Mouse (Mus musculus) ES-Bruce4 (cell line): ENCODE measurements around the gene Lrrtm1. TPM values are rescaled to one million over a fixed set of nuclear protein-coding genes. Genes with fewer than 3 reads are reported as not detected.

Experiments used
- H3K27ac ChIP-seq: 2 replicates; pipeline ENCODE4 v1.5.1; 2012; ENCODE audit warnings: low read length, inconsistent platforms; ENCODE audit not compliant: insufficient read depth
- H3K27me3 ChIP-seq: 2 replicates; pipeline ENCODE4 v1.6.1; 2012; ENCODE audit warnings: mild to moderate bottlenecking, low read length, inconsistent platforms; ENCODE audit not compliant: control insufficient read depth, poor library complexity, insufficient read depth, severe bottlenecking
- H3K36me3 ChIP-seq: 2 replicates; pipeline ENCODE4 v1.6.1; 2012; ENCODE audit warnings: inconsistent platforms, mild to moderate bottlenecking, low read length, moderate library complexity; ENCODE audit not compliant: control insufficient read depth, poor library complexity, insufficient read depth, severe bottlenecking
- H3K4me1 ChIP-seq: one replicate; pipeline ENCODE4 v1.8.1; 2011; ENCODE audit warnings: low read length; ENCODE audit not compliant: control insufficient read depth, insufficient read depth
- H3K4me3 ChIP-seq: 2 replicates; pipeline ENCODE4 v1.5.1; 2011; ENCODE audit warnings: low read depth, mild to moderate bottlenecking, low read length
- H3K9ac ChIP-seq: 2 replicates; pipeline ENCODE4 v1.6.1; 2012; ENCODE audit warnings: low read depth, mild to moderate bottlenecking, inconsistent platforms; ENCODE audit not compliant: poor library complexity, severe bottlenecking
- H3K9me3 ChIP-seq: replicated peaks from 2 replicates; pipeline ENCODE4 v1.6.1; 2012; ENCODE audit warnings: mild to moderate bottlenecking, low read length, inconsistent platforms; ENCODE audit not compliant: control insufficient read depth, poor library complexity, insufficient read depth, severe bottlenecking
- CTCF ChIP-seq: IDR thresholded peaks from one replicate; pipeline ENCODE4 v1.8.1; 2011; ENCODE audit warnings: low read depth, low read length
- EP300 ChIP-seq: IDR thresholded peaks from 2 replicates; pipeline ENCODE4 v1.6.1; 2011; ENCODE audit warnings: low read depth, low read length; ENCODE audit not compliant: insufficient read depth
- POLR2A ChIP-seq: IDR thresholded peaks from one replicate; pipeline ENCODE4 v1.8.1; 2011; ENCODE audit warnings: low read length; ENCODE audit not compliant: insufficient read depth
- polyA plus RNA-seq: library from polyadenylated mRNA; stranded (reverse); fragments of >200 nt; gene quantifications from 2 replicates; pipeline ENCODE4 v1.2.4, GENCODE M21; 2011; ENCODE audit warnings: low read depth; ENCODE audit not compliant: missing spikeins, insufficient read depth, insufficient read length

The Lrrtm1 gene
- polyA plus RNA-seq, 1 experiment, result not detected

DNA sequence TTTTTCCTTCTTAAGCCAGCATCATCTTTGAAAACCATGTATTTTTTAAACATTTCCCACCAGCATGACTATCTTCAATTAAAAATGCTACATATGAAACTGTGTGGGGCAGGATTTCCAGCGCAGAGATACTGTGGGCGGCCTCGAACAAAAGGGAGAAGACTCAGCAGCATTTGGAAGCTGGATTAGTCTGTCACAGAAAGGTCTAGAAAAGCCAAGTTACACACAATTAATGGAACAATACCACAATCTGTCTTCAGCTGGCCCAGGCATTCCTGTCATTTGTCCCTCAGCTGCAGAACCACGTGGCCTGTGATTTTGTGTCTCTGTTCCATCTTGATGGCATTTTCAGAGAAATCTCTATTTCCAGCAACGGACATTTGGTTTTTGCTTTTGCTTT, 11.0 kb downstream of the Lrrtm1 start:
- no peak for TF ChIP-seq POLR2A
- TF ChIP-seq EP300, result no peak
- no peak for TF ChIP-seq CTCF
- Histone ChIP-seq H3K9me3 (no peaks in the 10 kb centered on the region), H3K27me3 (no peaks in the 10 kb centered on the region), H3K4me1 (no peaks in the 10 kb centered on the region), H3K9ac (no peak overlapping the region), H3K36me3 (no peaks in the 10 kb centered on the region), H3K4me3 (no peak overlapping the region), H3K27ac (no peak overlapping the region)

DNA sequence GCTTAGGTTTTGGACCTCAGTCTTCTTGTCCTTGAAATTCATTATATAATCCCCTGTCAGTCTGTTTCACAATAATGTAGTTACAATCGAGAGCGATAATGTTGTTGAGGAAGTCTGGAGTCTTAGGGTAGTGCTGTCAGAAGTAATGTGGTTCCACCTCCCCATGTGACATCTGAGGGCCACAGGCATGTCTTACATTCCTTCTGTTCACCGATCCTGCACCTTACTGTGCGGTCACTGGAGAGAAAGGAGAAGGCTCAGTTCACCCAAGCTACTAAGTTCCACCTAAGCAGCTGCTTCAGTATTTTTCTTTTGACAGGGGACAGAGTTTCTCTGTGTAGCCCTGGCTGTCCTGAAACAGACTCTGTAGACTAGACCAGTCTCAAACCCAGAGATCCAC, 13.9 kb downstream of the Lrrtm1 start:
- Histone ChIP-seq H3K27me3 (no peaks in the 10 kb centered on the region), H3K4me1 (no peaks in the 10 kb centered on the region), H3K9ac (no peak overlapping the region), H3K27ac (no peak overlapping the region), H3K36me3 (no peaks in the 10 kb centered on the region), H3K9me3 (no peaks in the 10 kb centered on the region), H3K4me3 (no peak overlapping the region)
- TF ChIP-seq CTCF, result no peak

DNA sequence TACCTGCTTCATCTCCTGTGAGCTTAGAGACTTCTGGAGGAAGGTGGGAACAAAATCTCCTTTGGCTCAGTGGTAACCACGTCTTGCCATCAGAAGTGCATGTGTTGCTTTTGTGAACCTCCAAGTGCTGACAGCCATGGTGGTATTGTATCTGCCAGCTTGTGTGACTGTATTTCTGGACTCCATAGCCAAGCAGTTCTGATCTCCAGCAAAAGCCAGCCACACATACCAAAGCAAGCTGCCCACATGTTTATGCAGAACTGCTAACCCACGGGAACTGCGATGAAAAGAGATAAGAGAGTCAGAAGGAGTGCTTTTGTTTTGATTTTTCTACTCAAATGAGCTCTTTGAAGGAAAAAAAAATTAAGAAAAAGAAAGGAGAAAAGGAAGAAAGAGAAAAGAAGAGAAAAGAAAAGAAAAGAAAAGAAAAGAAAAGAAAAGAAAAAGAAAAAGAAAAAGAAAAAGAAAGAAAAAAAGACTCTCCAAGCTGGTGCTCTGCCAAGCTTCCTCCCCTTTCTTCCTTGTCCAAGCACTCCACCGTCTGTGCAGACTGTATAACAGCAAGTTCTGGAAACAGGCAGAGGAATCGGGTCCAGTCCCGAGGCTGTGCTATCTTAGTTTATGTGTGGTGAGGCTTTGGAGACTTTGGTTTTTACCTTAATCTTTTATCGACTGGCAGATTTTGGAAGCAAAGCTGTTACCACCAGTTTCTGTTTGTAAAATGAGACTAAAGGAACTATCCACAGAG, 15.0 kb downstream of the Lrrtm1 start:
- Histone ChIP-seq H3K27ac (no peak overlapping the region), H3K9me3 (no peaks in the 10 kb centered on the region), H3K4me1 (no peaks in the 10 kb centered on the region), H3K36me3 (no peaks in the 10 kb centered on the region), H3K27me3 (no peaks in the 10 kb centered on the region), H3K4me3 (no peak overlapping the region), H3K9ac (no peak overlapping the region)
- no peak for TF ChIP-seq CTCF

DNA sequence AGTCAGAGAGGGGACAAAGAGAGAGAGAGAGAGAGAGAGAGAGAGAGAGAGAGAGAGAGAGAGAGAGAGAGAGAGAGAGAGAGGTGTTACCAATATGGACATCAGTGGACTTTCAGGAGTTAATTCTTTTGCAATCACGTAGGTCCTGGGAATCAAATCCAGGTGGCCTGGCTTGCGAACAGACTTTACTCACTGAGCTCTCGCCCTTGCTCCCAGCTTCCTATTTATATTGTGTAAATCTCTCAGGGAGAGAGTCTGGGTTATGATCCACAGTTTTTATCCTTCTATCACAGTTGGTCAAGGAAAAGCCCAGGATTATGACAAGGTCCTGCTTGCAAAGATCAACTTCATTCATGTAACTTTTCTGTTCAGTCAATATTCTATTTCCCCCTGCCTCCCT, 22.7 kb downstream of the Lrrtm1 start:
- Histone ChIP-seq H3K27ac (no peak overlapping the region), H3K4me3 (no peak overlapping the region), H3K9me3 (no peaks in the 10 kb centered on the region), H3K9ac (no peak overlapping the region), H3K36me3 (no peaks in the 10 kb centered on the region), H3K27me3 (no peaks in the 10 kb centered on the region), H3K4me1 (no peaks in the 10 kb centered on the region)
- TF ChIP-seq POLR2A, result no peak
- TF ChIP-seq EP300, result no peak
- TF ChIP-seq CTCF, result no peak

DNA sequence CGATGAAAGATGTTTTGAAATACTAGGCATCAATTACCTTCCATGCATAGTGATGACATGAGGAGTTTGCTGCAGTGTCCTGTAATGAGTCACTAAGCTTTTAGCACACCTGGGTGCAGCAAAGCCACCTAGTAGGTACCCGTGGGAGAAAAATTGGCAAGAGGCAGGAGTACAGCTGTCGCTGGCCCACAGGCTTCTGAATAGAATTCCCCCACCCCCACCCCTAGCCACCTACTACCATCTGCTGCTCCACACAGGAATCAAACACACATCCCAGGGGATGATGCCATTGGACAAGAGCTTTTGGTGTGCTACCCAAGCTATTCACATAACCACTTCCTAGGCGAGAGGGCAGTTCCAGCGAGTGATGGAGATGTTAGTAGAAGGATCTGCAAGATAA, 36.3 kb downstream of the Lrrtm1 start:
- Histone ChIP-seq H3K27me3 (no peaks in the 10 kb centered on the region), H3K4me1 (no peaks in the 10 kb centered on the region), H3K9ac (no peak overlapping the region), H3K4me3 (no peak overlapping the region), H3K9me3 (no peaks in the 10 kb centered on the region), H3K27ac (no peak overlapping the region), H3K36me3 (no peaks in the 10 kb centered on the region)
- TF ChIP-seq EP300, result no peak
- TF ChIP-seq POLR2A, result no peak
- TF ChIP-seq CTCF, result no peak

DNA sequence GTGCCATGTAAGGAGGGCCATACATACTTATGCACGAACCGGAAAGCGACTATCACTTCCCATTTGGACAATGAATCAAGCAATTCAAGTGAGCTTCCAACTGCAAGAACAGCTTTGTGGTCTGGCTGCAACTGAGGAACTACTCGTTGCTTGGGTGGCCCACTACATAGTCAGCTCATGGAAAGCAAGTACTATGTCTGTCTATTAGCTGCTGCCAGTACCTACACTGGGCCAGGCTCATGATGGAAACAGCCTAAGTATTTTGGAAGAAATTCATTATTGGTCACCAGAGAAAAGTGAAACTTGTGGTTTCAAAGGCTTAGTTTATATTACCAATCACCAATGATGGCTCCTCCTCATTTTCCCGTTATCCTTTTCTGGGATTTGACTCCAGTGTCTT, 43.8 kb downstream of the Lrrtm1 start:
- TF ChIP-seq CTCF (no peak), POLR2A (no peak), EP300 (no peak)
- H3K27ac ChIP-seq, result no peak overlapping the region
- H3K27me3 ChIP-seq, result no peaks in the 10 kb centered on the region
- no peaks in the 10 kb centered on the region for H3K9me3 ChIP-seq
- no peaks in the 10 kb centered on the region for H3K36me3 ChIP-seq
- H3K4me1 ChIP-seq, result no peaks in the 10 kb centered on the region
- H3K4me3 ChIP-seq, result no peak overlapping the region
- H3K9ac ChIP-seq, result no peak overlapping the region
